Mouse (Mus musculus): Measurements from ENCODE around the gene 1190002N15Rik. TPM values are rescaled to one million over a fixed set of nuclear protein-coding genes. Genes with fewer than 3 reads are reported as not detected.

1190002N15Rik gene
- polyA plus RNA-seq, 1 experiment: 0.19 TPM

- Histone ChIP-seq H3K4me1 (ENCODE audit: control insufficient read depth) (no peaks in the 10 kb centered on the region), H3K27me3 (ENCODE audit: control insufficient read depth) (no peaks in the 10 kb centered on the region), H3K4me3 (replicated peaks) (no peak overlapping the region), H3K36me3 (ENCODE audit: control insufficient read depth) (no peaks in the 10 kb centered on the region), H3K9me3 (ENCODE audit: control insufficient read depth, low read length) (no peaks in the 10 kb centered on the region)
- TF ChIP-seq GATA1 (IDR thresholded peaks at IDR 0.05; ENCODE audit: low read length) (no peak), TAL1 (IDR thresholded peaks at IDR 0.05; ENCODE audit: low read length) (no peak)
Observed at GRCm38 (mm10) chr9:94471485-94471884, 66.4 kb downstream of the 1190002N15Rik start.

Other genes with a start within 250 kb of the 1190002N15Rik start
- gene Slc9a9, start 131.8 kb upstream of the 1190002N15Rik start, polyA plus RNA-seq (2012): 0.02 and 0.03 TPM in 2 replicates